Mouse (Mus musculus) liver, adult 2 months (tissue): ENCODE data around the gene Srgap3. TPM values are rescaled to one million over a fixed set of nuclear protein-coding genes. Genes with fewer than 3 reads are reported as not detected.

Source experiments
- DNase-seq: peaks from one replicate; pipeline ENCODE4 v3.0.0-alpha.2; 2011; ENCODE audit warnings: low read depth, low spot score; ENCODE audit errors: extremely low read depth
- H3K27ac ChIP-seq: fragments of 200-500 bp; replicated peaks from 2 replicates; pipeline ENCODE4 v1.5.1; 2012; ENCODE audit warnings: low read depth, mild to moderate bottlenecking, control low read depth, inconsistent platforms, low read length; ENCODE audit not compliant: insufficient read depth
- H3K27me3 ChIP-seq: fragments of 200-500 bp; 2 replicates; pipeline ENCODE4 v1.6.1; 2012; ENCODE audit warnings: mild to moderate bottlenecking, moderate library complexity, low read length, inconsistent platforms; ENCODE audit not compliant: control insufficient read depth, insufficient read depth
- H3K36me3 ChIP-seq: fragments of 200-500 bp; 2 replicates; pipeline ENCODE4 v1.6.1; 2012; ENCODE audit warnings: low read length, inconsistent platforms; ENCODE audit not compliant: control insufficient read depth, insufficient read depth
- H3K4me1 ChIP-seq: fragments of 200-500 bp; 2 replicates; pipeline ENCODE4 v1.6.1; 2011; ENCODE audit warnings: low read length; ENCODE audit not compliant: control insufficient read depth, insufficient read depth
- H3K4me3 ChIP-seq: fragments of 200-500 bp; 2 replicates; pipeline ENCODE4 v1.5.1; 2011; ENCODE audit warnings: low read depth, mild to moderate bottlenecking, control low read depth, low read length, moderate library complexity; ENCODE audit not compliant: insufficient read depth
- H3K79me2 ChIP-seq: fragments of 200-500 bp; 2 replicates; pipeline ENCODE4 v1.6.1; 2012; ENCODE audit warnings: inconsistent platforms, mild to moderate bottlenecking, low read length, moderate library complexity; ENCODE audit not compliant: control insufficient read depth, insufficient read depth
- H3K9ac ChIP-seq: fragments of 200-500 bp; 2 replicates; pipeline ENCODE4 v1.6.1; 2012; ENCODE audit warnings: low read depth, mild to moderate bottlenecking, control low read depth, inconsistent platforms, low read length
- CTCF ChIP-seq: fragments of 200-500 bp; IDR thresholded peaks from 2 replicates; pipeline ENCODE4 v1.5.1; 2011; ENCODE audit warnings: low read depth, low read length, control low read depth
- POLR2A ChIP-seq: fragments of 200-500 bp; IDR thresholded peaks from 2 replicates; pipeline ENCODE4 v1.6.1; 2011; ENCODE audit warnings: low read length, control low read depth; ENCODE audit not compliant: insufficient read depth; ENCODE audit errors: extremely low read depth
- WGBS: fragments of 180-500 bp; shearing (Covaris S2); methylation state at CpG from one replicate; pipeline ENCODE4 v1.1.7; 2018; 5-methylcytosine and 5-hydroxymethylcytosine counted together
- polyA plus RNA-seq: library from polyadenylated mRNA; depleted of rRNA; stranded (reverse); fragments of >200 nt; gene quantifications from 2 replicates; pipeline ENCODE4 v1.2.3, GENCODE M21; 2012; rRNA removed
- total RNA-seq: library from RNA; depleted of rRNA; stranded (reverse); fragments of >200 nt; gene quantifications from 2 replicates; pipeline ENCODE4 v1.2.3, GENCODE M21; 2014; rRNA removed

Gene Srgap3
- total and polyA plus RNA-seq, 2 experiments, result 0.69 to 0.83 TPM

DNA sequence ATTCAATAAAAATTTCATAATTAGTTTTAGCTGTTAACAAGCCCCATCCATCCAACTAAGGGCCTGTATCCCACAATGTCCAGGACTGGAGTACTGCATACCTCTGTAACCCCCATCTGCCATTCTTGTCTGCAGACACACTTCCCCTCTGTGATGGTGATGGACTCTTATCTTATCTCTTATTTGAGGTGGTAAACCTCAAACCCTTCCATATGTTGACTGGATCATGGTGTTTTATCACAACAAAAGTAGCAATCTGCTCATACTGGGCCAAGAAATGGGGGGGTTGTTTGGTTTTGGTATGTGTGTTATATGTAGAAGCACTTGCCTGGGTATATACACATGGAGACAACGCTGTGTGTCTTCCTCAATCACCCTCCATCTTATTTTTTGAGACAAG, 255.5 kb downstream of the Srgap3 start:
- Histone ChIP-seq H3K36me3 (no peaks in the 10 kb centered on the region), H3K4me3 (no peak overlapping the region), H3K27ac (no peak overlapping the region), H3K4me1 (no peaks in the 10 kb centered on the region), H3K9ac (no peak overlapping the region), H3K27me3 (no peaks in the 10 kb centered on the region), H3K79me2 (no peaks in the 10 kb centered on the region)
- DNase-seq, result no peak
- TF ChIP-seq POLR2A, result no peak
- TF ChIP-seq CTCF, result no peak
- 100% methylated on average over 1 of the region's 1 CpGs for WGBS

DNA sequence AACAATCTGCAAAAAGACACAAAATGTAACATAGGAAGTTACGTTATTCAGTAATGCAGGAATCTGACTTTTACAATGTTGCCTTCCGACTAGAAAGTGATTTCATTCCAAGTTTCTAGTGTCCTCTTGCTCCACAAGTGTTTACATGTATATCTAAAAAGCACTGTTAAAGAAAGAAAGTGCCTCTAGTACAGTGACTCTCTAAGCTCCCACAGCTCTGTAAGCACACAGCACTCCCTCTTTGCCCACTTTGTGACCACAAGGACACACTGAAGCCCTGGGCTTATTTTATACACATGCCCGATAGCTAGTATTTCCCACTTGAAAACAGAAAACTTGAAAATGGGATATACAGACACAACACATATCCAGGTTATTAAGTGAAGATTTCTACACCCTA, 259.0 kb downstream of the Srgap3 start:
- 93% methylated on average over 3 of the region's 3 CpGs for WGBS
- H3K4me3 ChIP-seq, result no peak overlapping the region
- TF ChIP-seq CTCF (no peak), POLR2A (no peak)

DNA sequence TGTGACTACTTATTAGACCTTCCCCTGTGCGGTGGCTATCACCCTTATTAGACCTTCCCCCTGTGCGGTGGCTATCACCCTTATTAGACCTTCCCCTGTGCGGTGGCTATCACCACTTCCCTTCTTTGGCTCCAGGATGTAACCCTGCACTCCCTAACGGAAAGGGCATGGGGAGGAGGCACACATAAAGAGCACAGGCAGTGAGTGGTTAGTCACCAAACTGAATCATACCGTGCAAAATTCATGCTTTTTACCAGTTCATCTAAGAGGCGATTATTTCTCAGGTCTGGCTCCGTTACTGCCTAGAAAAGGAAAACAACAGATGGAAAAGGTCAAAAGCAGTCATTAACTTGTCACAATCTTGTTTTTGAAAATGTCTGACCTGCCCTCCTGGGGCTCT, 260.6 kb downstream of the Srgap3 start:
- TF ChIP-seq POLR2A (no peak), CTCF (no peak)
- H3K36me3 ChIP-seq, result no peaks in the 10 kb centered on the region
- no peak overlapping the region for H3K4me3 ChIP-seq
- no peak overlapping the region for H3K9ac ChIP-seq
- H3K27ac ChIP-seq, result no peak overlapping the region
- DNase-seq, result no peak
- H3K27me3 ChIP-seq, result no peaks in the 10 kb centered on the region
- no peaks in the 10 kb centered on the region for H3K4me1 ChIP-seq
- 78% methylated on average over 7 of the region's 7 CpGs for WGBS
- no peaks in the 10 kb centered on the region for H3K79me2 ChIP-seq

More for the DNA sequence above, 259.0 kb downstream of the Srgap3 start:
- H3K79me2 ChIP-seq, result no peaks in the 10 kb centered on the region
- no peaks in the 10 kb centered on the region for H3K27me3 ChIP-seq
- H3K36me3 ChIP-seq, result no peaks in the 10 kb centered on the region
- DNase-seq, result no peak
- H3K27ac ChIP-seq, result no peak overlapping the region
- H3K4me1 ChIP-seq, result no peaks in the 10 kb centered on the region
- H3K9ac ChIP-seq, result no peak overlapping the region

DNA sequence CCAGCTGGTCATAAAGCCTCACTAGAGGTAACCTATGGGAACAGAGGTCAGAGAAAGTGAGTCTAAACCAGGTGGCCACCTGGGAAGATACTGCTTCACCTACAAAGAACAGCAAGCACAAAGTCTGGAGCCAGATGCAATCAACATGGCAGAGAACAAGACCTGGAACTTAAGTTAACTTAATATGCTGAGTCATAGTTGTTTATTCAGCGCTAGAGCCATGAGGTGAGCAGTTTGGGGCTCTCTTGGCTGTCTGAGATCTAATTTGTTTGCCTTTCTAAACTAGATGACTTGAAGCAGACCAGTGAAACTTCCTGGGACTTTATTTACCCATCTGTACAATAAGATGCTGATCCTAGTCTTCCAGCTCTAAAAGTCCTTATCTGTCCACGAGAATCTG, 263.0 kb downstream of the Srgap3 start:
- H3K27me3 ChIP-seq, result no peaks in the 10 kb centered on the region
- no peak overlapping the region for H3K4me3 ChIP-seq
- H3K79me2 ChIP-seq, result no peaks in the 10 kb centered on the region
- WGBS, result 86% methylated on average over 2 of the region's 2 CpGs
- TF ChIP-seq POLR2A, result no peak
- no peak for TF ChIP-seq CTCF
- H3K9ac ChIP-seq, result no peak overlapping the region
- H3K27ac ChIP-seq, result no peak overlapping the region
- DNase-seq, result peak; percentile 19
- H3K36me3 ChIP-seq, result no peaks in the 10 kb centered on the region; the same call in 1 of the 2 replicates
- no peaks in the 10 kb centered on the region for H3K4me1 ChIP-seq

Other genes starting within 250 kb of the Srgap3 start
- 20.1 and 21.8 TPM in 2 replicates for gene Thumpd3, start 99.0 kb upstream of the Srgap3 start, total RNA-seq
- gene Thumpd3, start 99.0 kb upstream of the Srgap3 start, polyA plus RNA-seq, result 5.3 and 6.3 TPM in 2 replicates
- gene Setd5, start 130.1 kb upstream of the Srgap3 start, total RNA-seq, result 28.1 and 35.4 TPM in 2 replicates
- gene Setd5, start 130.1 kb upstream of the Srgap3 start, polyA plus RNA-seq, result 8.8 and 11.8 TPM in 2 replicates
- gene Lhfpl4, start 248.1 kb upstream of the Srgap3 start, total RNA-seq, result 0.07 TPM in 1 of 2 replicates, not detected in the other
- 0.02 TPM in 1 of 2 replicates, not detected in the other for gene Lhfpl4, start 248.1 kb upstream of the Srgap3 start, polyA plus RNA-seq